Mouse (Mus musculus): ENCODE results near the gene Tmem121b. TPM values are rescaled to one million over a fixed set of nuclear protein-coding genes. Genes with fewer than 3 reads are reported as not detected.

The Tmem121b gene
- polyA plus RNA-seq, 1 experiment from 2014 or later = 0.10 TPM

DNA sequence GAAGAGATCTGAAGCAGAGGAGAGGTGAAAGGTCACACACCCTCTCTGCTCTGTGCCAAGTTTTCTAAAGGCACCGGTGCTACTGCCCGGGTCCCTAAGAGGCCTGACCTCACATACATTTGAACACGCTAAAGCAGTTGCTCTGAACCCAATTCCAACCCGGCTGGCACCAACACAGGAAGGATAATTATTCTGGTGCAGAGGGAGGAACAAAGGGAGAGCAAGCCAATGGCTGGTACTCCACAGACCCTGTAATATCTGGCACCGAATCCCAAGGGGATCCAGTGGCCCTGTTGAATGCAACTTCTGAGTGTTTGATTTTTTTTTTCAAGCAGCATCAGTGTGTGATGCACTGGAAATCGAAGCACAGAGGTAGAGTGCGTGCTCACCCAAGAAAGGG lies 2.5 kb downstream of the Tmem121b start:
- Histone ChIP-seq H3K27ac (no peak overlapping the region), H3K9ac (no peak overlapping the region), H3K4me3 (replicated peaks) (no peak overlapping the region), H3K4me2 (replicated peaks) (no peak overlapping the region), H3K36me3 (no peaks in the 10 kb centered on the region), H3K4me1 (replicated peaks) (peaks cover 20% of the 10 kb centered on the region), H3K27me3 (replicated peaks) (peaks cover 34% of the 10 kb centered on the region), H3K9me3 (no peaks in the 10 kb centered on the region)
- 69% methylated on average over 7 of the region's 7 CpGs for WGBS
- ATAC-seq = no peak

DNA sequence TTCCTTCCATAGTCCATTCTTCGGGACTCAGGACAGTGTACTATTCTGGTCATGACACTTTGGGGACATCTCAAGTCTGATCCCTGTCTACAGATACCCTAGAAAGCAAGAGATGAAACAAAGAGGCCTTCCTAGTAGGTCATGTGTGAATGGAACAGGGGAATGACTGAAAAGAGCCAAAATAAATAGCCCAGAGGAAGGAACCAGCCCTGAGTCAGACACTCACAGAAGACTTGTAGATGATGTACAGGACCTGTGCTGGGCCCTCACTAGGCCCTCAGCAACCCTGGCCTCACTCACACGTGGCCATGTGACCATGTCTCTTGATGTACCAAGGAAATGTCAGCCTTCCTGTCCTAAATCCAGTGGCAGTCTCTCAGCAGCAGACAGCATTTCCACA lies 4.1 kb downstream of the Tmem121b start:
- Histone ChIP-seq H3K27ac (no peak overlapping the region), H3K27me3 (replicated peaks) (peaks cover 32% of the 10 kb centered on the region), H3K4me3 (replicated peaks) (no peak overlapping the region), H3K36me3 (no peaks in the 10 kb centered on the region), H3K9me3 (no peaks in the 10 kb centered on the region), H3K9ac (no peak overlapping the region), H3K4me2 (replicated peaks) (no peak overlapping the region), H3K4me1 (replicated peaks) (peaks cover 20% of the 10 kb centered on the region)
- WGBS = 63% methylated on average over 2 of the region's 2 CpGs
- ATAC-seq = no peak

DNA sequence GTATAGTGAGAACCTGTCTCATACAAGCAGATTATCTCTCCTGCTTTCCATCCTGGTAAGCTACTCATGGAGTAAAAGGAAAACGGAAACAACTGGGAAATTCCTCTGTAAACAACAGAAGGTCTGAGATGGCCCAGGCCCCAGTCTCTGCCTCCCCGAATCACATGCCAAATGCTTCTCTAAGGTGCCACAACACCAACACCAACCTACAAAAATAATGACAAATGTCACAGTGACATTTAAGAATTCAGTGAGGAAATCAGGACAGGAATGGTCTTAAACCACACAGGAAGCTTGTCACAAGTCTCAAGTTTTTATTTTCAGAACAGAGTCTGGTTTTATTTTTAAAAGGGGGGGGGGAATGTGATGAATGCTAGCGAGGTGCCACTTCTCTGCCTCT lies 5.0 kb downstream of the Tmem121b start:
- ATAC-seq = no peak
- no peak overlapping the region for H3K27ac ChIP-seq
- H3K9me3 ChIP-seq = no peaks in the 10 kb centered on the region
- H3K36me3 ChIP-seq = no peaks in the 10 kb centered on the region
- no peak overlapping the region for H3K4me2 ChIP-seq (replicated peaks)
- 53% methylated on average over 3 of the region's 3 CpGs for WGBS
- H3K27me3 ChIP-seq (replicated peaks) = peaks cover 27% of the 10 kb centered on the region
- H3K4me1 ChIP-seq (replicated peaks) = peaks cover 16% of the 10 kb centered on the region
- H3K9ac ChIP-seq = no peak overlapping the region
- H3K4me3 ChIP-seq (replicated peaks) = no peak overlapping the region

DNA sequence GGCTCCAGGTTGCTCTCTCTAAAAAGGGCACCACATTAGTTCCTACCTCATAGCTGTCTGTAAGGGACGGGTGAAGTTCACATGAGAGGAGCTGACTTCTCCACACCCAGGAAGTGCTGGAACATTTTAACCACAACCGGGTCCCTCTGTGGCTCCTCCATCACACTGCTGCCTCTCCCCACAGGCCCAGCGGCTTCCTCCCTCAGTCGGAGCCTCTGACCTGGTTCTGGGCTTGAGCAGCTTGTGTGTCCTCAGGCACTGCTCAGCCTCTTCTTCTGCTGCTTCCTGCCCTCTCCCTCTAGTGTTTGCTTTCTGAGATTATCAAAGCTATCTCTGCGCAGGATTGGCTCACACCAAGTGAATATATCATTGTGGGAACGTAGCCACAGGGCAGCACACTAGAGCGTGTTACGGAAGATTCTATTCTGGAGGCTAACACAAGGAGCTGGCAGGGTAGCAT lies 7.5 kb downstream of the Tmem121b start:
- H3K4me1 ChIP-seq (replicated peaks) = no peaks in the 10 kb centered on the region
- H3K9ac ChIP-seq = no peak overlapping the region
- H3K36me3 ChIP-seq = no peaks in the 10 kb centered on the region
- H3K27me3 ChIP-seq (replicated peaks) = peaks cover 3% of the 10 kb centered on the region
- 52% methylated on average over 8 of the region's 8 CpGs for WGBS
- no peak overlapping the region for H3K27ac ChIP-seq
- no peak for ATAC-seq
- no peak overlapping the region for H3K4me3 ChIP-seq (replicated peaks)
- no peaks in the 10 kb centered on the region for H3K9me3 ChIP-seq
- no peak overlapping the region for H3K4me2 ChIP-seq (replicated peaks)

DNA sequence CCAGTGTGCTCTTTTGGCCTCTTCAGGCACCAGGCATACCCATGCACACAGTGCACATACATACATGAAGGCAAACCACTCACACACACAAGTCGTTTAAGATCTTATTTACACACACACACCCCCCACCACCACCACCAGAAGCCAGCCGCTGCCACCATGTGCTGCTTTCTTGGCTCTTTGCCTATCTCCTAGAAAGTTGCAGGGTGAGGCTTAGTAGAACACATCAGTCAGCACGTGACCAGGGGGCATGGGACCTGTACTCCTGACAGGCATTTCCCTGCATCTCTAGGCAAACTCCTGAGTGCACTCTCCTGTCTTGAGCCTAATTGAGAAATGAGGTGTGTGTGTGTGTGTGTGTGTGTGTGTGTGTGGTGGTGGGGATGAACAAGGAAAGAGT lies 8.6 kb downstream of the Tmem121b start:
- no peaks in the 10 kb centered on the region for H3K36me3 ChIP-seq
- no peaks in the 10 kb centered on the region; the same call in 1 of the 2 replicates for H3K27me3 ChIP-seq (replicated peaks)
- H3K9me3 ChIP-seq = no peaks in the 10 kb centered on the region
- ATAC-seq = no peak
- no peaks in the 10 kb centered on the region for H3K4me1 ChIP-seq (replicated peaks)
- WGBS = 68% methylated on average over 3 of the region's 3 CpGs
- no peak overlapping the region for H3K9ac ChIP-seq
- H3K27ac ChIP-seq = no peak overlapping the region
- H3K4me3 ChIP-seq (replicated peaks) = no peak overlapping the region
- H3K4me2 ChIP-seq (replicated peaks) = no peak overlapping the region

DNA sequence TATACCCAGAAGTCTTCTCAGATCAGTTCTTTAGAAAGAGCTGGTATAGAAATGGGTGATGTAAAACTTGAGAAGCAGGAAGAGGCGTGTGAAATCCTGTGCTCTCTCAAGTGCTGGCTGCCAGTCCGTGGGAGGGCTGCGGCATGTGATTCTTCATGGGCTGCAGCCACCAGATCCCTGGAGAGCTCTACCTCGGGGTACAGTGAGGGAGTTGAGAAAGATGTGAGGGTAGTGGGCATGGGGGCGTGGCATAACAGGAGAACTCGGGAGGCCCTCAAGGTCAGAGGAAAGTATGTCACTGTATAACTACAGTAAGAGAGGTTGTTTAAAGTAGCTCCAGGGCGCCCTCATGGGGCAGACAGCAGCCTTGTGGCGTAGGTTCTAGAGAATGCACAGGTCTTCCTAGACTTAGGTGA lies 10.4 kb downstream of the Tmem121b start:
- no peak overlapping the region for H3K9ac ChIP-seq
- no peaks in the 10 kb centered on the region for H3K9me3 ChIP-seq
- H3K27ac ChIP-seq = no peak overlapping the region
- H3K4me1 ChIP-seq (replicated peaks) = no peaks in the 10 kb centered on the region
- no peaks in the 10 kb centered on the region for H3K36me3 ChIP-seq
- no peak overlapping the region for H3K4me3 ChIP-seq (replicated peaks)
- ATAC-seq = peak; percentile 60; the same call in 1 of the 2 replicates
- H3K27me3 ChIP-seq (replicated peaks) = no peaks in the 10 kb centered on the region
- H3K4me2 ChIP-seq (replicated peaks) = no peak overlapping the region
- WGBS = 26% methylated on average over 8 of the region's 8 CpGs

DNA sequence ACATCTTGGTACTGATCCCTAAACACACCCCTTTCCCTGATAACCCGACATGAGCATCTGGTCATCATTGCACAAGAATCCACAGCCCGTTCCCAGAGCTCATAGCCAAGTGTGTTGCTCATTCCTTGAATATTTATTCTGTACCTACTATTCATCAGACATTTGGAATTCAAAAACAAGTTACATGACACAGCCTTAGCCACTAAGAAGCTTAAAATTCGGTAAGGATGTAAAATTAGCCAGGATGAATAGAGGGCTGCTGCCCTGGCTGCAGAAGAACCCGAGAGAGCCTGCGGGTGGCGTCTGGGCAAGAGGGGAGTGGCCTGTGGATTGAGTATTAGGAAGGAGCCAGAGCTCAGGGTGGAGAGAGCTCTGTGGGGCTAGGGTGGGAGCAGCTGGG lies 10.9 kb downstream of the Tmem121b start:
- Histone ChIP-seq H3K4me3 (replicated peaks) (no peak overlapping the region), H3K36me3 (no peaks in the 10 kb centered on the region), H3K9ac (no peak overlapping the region), H3K27me3 (replicated peaks) (no peaks in the 10 kb centered on the region), H3K27ac (no peak overlapping the region), H3K4me1 (replicated peaks) (no peaks in the 10 kb centered on the region), H3K9me3 (no peaks in the 10 kb centered on the region), H3K4me2 (replicated peaks) (no peak overlapping the region)
- ATAC-seq = no peak
- WGBS = 41% methylated on average over 6 of the region's 6 CpGs

DNA sequence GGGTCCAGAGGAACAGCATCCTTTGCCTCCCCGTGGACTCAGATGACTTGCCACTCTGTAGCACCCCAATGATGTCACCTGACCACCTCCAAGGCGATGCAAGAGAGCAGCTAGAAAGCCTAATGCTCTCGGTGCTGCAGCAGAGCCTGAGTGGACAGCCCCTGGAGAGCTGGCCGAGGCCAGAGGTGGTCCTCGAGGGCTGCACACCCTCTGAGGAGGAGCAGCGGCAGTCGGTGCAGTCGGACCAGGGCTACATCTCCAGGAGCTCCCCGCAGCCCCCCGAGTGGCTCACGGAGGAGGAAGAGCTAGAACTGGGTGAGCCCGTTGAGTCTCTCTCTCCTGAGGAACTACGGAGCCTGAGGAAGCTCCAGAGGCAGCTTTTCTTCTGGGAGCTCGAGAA lies 11.6 kb downstream of the Tmem121b start:
- Histone ChIP-seq H3K9ac (no peak overlapping the region), H3K4me3 (replicated peaks) (no peak overlapping the region), H3K27me3 (replicated peaks) (no peaks in the 10 kb centered on the region), H3K4me1 (replicated peaks) (no peaks in the 10 kb centered on the region), H3K9me3 (no peaks in the 10 kb centered on the region), H3K27ac (no peak overlapping the region), H3K4me2 (replicated peaks) (no peak overlapping the region), H3K36me3 (no peaks in the 10 kb centered on the region)
- ATAC-seq = no peak
- 90% methylated on average over 14 of the region's 14 CpGs for WGBS

DNA sequence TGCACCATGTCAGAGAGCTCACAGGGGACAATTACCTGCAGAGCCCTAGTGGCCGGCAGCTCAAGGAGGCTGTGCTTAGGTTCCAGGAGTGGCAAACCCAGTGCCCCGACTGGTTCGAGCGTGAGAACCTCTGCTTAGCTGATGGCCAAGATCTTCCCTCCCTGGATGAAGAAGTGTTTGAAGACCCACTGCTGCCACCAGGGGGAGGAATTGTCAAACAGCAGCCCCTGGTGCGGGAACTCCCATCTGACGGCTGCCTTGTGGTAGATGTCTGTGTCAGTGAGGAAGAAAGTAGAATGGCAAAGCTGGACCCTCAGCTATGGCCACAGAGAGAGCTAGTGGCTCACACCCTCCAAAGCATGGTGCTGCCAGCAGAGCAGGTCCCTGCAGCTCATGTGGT lies 12.1 kb downstream of the Tmem121b start:
- no peak for ATAC-seq
- WGBS = 89% methylated on average over 6 of the region's 6 CpGs
- H3K4me1 ChIP-seq (replicated peaks) = no peaks in the 10 kb centered on the region
- no peak overlapping the region for H3K9ac ChIP-seq
- no peaks in the 10 kb centered on the region for H3K36me3 ChIP-seq
- no peaks in the 10 kb centered on the region for H3K9me3 ChIP-seq
- no peak overlapping the region for H3K4me3 ChIP-seq (replicated peaks)
- no peak overlapping the region for H3K4me2 ChIP-seq (replicated peaks)
- no peak overlapping the region for H3K27ac ChIP-seq
- no peaks in the 10 kb centered on the region for H3K27me3 ChIP-seq (replicated peaks)

DNA sequence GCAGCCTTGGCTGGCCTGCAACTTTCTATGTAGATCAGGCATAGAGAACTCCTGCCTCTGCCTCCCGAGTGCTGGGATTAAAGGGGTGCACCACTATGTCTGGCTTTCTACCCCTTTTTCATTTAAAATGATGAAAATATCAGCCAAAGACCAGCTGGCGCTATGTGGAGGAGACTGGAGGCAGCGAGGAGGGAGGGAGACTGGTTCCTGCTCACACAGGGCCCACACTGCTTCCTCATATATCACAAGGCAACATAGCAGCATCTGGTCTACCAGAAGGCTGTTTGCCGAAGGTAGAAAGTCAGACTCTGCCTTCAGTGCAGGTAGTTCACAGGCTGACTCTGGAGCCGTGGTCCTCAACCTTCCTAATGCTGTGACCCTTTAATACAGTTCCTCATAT lies 13.2 kb downstream of the Tmem121b start:
- ATAC-seq = no peak
- 81% methylated on average over 5 of the region's 5 CpGs for WGBS
- Histone ChIP-seq H3K27ac (no peak overlapping the region), H3K9ac (no peak overlapping the region), H3K27me3 (replicated peaks) (no peaks in the 10 kb centered on the region), H3K4me1 (replicated peaks) (no peaks in the 10 kb centered on the region), H3K36me3 (no peaks in the 10 kb centered on the region), H3K9me3 (no peaks in the 10 kb centered on the region), H3K4me2 (replicated peaks) (no peak overlapping the region), H3K4me3 (replicated peaks) (no peak overlapping the region)

DNA sequence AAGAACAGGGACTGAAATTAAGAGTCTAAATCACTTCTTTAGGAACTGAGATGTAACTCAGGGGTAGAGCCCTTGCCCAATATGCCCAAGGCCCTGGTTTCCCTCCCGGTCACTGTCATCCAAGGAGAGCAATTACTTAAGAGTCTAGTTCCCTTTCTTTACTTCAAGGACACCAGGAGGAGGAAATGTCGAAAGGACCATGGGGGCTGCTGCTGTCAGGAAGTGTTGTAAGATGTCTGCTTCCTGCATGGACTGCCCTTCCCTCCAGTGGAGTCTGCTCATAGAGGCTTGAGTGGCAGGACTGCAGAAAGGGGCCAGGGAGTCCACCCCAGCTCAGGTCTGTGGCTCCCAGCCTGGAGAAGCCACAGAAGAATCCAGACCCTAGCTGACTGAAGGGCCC lies 14.3 kb downstream of the Tmem121b start:
- H3K9ac ChIP-seq = no peak overlapping the region
- WGBS = 77% methylated on average over 2 of the region's 2 CpGs
- ATAC-seq = no peak
- H3K27ac ChIP-seq = no peak overlapping the region
- no peak overlapping the region for H3K4me2 ChIP-seq (replicated peaks)
- H3K36me3 ChIP-seq = no peaks in the 10 kb centered on the region
- H3K27me3 ChIP-seq (replicated peaks) = no peaks in the 10 kb centered on the region
- H3K4me1 ChIP-seq (replicated peaks) = no peaks in the 10 kb centered on the region
- H3K9me3 ChIP-seq = no peaks in the 10 kb centered on the region
- H3K4me3 ChIP-seq (replicated peaks) = no peak overlapping the region

DNA sequence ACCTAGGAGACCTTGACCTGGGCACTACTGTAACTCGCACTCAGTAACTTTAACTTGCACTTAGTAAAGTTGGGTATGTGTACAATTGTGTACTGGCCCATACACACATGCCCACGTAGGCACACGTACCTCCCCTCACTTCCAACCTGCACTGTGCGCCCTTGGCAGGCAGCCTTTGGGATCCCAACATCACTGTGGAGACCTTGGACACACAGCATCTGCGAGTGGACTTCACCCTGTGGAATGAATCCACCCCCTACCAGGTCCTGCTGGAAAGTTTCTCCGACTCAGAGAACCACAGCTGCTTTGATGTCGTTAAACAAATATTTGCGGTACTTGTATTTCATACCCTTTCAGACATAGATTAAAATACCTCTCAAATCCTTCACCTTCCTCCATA lies 18.3 kb downstream of the Tmem121b start:
- H3K9ac ChIP-seq = no peak overlapping the region
- H3K27me3 ChIP-seq (replicated peaks) = no peaks in the 10 kb centered on the region
- H3K4me1 ChIP-seq (replicated peaks) = no peaks in the 10 kb centered on the region
- ATAC-seq = no peak
- no peaks in the 10 kb centered on the region for H3K9me3 ChIP-seq
- no peak overlapping the region for H3K4me3 ChIP-seq (replicated peaks)
- no peaks in the 10 kb centered on the region for H3K36me3 ChIP-seq
- no peak overlapping the region for H3K27ac ChIP-seq
- H3K4me2 ChIP-seq (replicated peaks) = no peak overlapping the region
- WGBS = 61% methylated on average over 8 of the region's 8 CpGs

DNA sequence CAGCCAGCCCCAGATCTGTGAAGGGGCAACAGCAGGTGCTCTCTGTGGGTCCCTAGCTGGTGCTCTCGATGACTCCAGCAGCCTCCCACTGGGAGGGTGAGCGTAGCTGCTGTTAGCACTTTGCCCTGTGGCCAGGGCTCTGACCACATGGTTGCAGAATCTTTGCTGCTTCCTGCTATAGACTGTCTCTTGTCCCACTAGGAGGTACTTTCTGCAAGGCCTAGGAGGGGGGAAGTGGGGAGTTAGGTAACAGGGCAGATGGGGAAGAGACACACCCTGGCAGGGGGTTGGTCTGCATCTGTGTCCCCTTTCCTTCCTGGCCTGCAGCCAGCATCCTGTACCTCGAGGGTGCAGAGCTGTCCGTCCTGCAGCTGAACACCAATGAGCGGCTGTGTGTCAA lies 20.2 kb downstream of the Tmem121b start:
- ATAC-seq = peak; percentile 53; the same call in 1 of the 2 replicates
- Histone ChIP-seq H3K9ac (no peak overlapping the region), H3K4me2 (replicated peaks) (no peak overlapping the region), H3K27me3 (replicated peaks) (no peaks in the 10 kb centered on the region), H3K9me3 (no peaks in the 10 kb centered on the region), H3K27ac (no peak overlapping the region), H3K4me1 (replicated peaks) (no peaks in the 10 kb centered on the region), H3K4me3 (replicated peaks) (no peak overlapping the region), H3K36me3 (no peaks in the 10 kb centered on the region)
- WGBS = 63% methylated on average over 5 of the region's 5 CpGs
